Mouse (Mus musculus): Measurements from ENCODE around the gene Fam53b. TPM values are rescaled to one million over a fixed set of nuclear protein-coding genes. Genes with fewer than 3 reads are reported as not detected.
A peak's percentile ranks its signal among the peaks of the same experiment; 100 is the strongest.

Fam53b gene
- total and polyA plus RNA-seq, 2 experiments from 2014 or later, result 9.4 to 17.3 TPM

- Histone ChIP-seq H3K4me1 (ENCODE audit: insufficient read depth, low read length) (peaks cover 7% of the 10 kb centered on the region; the same call in 1 of the 2 replicates), H3K4me2 (ENCODE audit: low read depth, low read length, poor library complexity, severe bottlenecking) (no peak overlapping the region), H3K9ac (replicated peaks; ENCODE audit: low read length, poor library complexity, severe bottlenecking) (no peak overlapping the region), H3K36me3 (ENCODE audit: insufficient read depth, low read length) (no peaks in the 10 kb centered on the region), H3K27ac (ENCODE audit: low read depth, low read length) (no peak overlapping the region), H3K27me3 (ENCODE audit: insufficient read depth, low read length) (no peaks in the 10 kb centered on the region), H3K4me3 (ENCODE audit: low read depth, low read length) (no peak overlapping the region), H3K9me3 (ENCODE audit: low read length) (no peaks in the 10 kb centered on the region)
- DNase-seq (ENCODE audit: low spot score) (no peak), ATAC-seq (ENCODE audit: low FRiP score) (no peak)
- TF ChIP-seq CTCF (IDR thresholded peaks at IDR 0.05), result no peak
- 84% methylated on average over 12 of the region's 12 CpGs for WGBS
Observed at GRCm38 (mm10) chr7:132768498-132769344, 45.0 kb downstream of the Fam53b start.

DNA sequence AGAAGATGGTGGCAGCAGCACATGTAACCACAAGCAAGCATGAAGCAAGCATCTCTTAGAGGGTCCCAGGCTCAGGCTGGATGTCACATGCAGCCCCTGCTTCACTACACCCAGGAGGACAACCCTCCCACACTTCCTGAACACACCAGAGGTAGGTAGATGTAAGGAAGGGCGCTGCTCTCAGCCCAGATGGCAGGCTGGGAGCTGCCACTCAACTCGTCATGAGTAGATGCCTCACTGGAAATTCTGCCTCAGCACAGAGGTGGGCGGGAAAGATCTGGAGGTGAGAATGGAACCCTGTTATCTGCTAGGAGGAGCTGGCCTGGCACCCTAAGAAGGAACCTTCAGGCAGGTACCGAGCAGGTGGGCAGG lies 45.7 kb downstream of the Fam53b start:
- H3K9me3 ChIP-seq (ENCODE audit: low read length), result no peaks in the 10 kb centered on the region
- H3K9ac ChIP-seq (replicated peaks; ENCODE audit: low read length, poor library complexity, severe bottlenecking), result no peak overlapping the region
- ATAC-seq (ENCODE audit: low FRiP score) (no peak), DNase-seq (ENCODE audit: low spot score) (no peak)
- H3K4me2 ChIP-seq (ENCODE audit: low read depth, low read length, poor library complexity, severe bottlenecking), result no peak overlapping the region
- peaks cover 7% of the 10 kb centered on the region; the same call in 1 of the 2 replicates for H3K4me1 ChIP-seq (ENCODE audit: insufficient read depth, low read length)
- no peak for TF ChIP-seq CTCF (IDR thresholded peaks at IDR 0.05)
- no peaks in the 10 kb centered on the region for H3K27me3 ChIP-seq (ENCODE audit: insufficient read depth, low read length)
- WGBS, result 88% methylated on average over 4 of the region's 4 CpGs
- H3K27ac ChIP-seq (ENCODE audit: low read depth, low read length), result no peak overlapping the region
- no peak overlapping the region for H3K4me3 ChIP-seq (ENCODE audit: low read depth, low read length)
- H3K36me3 ChIP-seq (ENCODE audit: insufficient read depth, low read length), result no peaks in the 10 kb centered on the region

- H3K27ac ChIP-seq (ENCODE audit: low read depth, low read length), result no peak overlapping the region
- H3K27me3 ChIP-seq (ENCODE audit: insufficient read depth, low read length), result no peaks in the 10 kb centered on the region
- 32% methylated on average over 12 of the region's 12 CpGs for WGBS
- no peak overlapping the region for H3K4me2 ChIP-seq (ENCODE audit: low read depth, low read length, poor library complexity, severe bottlenecking)
- H3K9me3 ChIP-seq (ENCODE audit: low read length), result no peaks in the 10 kb centered on the region
- no peaks in the 10 kb centered on the region for H3K36me3 ChIP-seq (ENCODE audit: insufficient read depth, low read length)
- no peak for TF ChIP-seq CTCF (IDR thresholded peaks at IDR 0.05)
- DNase-seq (ENCODE audit: low spot score), result peak; percentile 54
- ATAC-seq (ENCODE audit: low FRiP score), result no peak
- no peak overlapping the region for H3K9ac ChIP-seq (replicated peaks; ENCODE audit: low read length, poor library complexity, severe bottlenecking)
- H3K4me1 ChIP-seq (ENCODE audit: insufficient read depth, low read length), result peaks cover 7% of the 10 kb centered on the region; the same call in 1 of the 2 replicates
- no peak overlapping the region for H3K4me3 ChIP-seq (ENCODE audit: low read depth, low read length)
Observed at GRCm38 (mm10) chr7:132767233-132767998, 46.3 kb downstream of the Fam53b start.

DNA sequence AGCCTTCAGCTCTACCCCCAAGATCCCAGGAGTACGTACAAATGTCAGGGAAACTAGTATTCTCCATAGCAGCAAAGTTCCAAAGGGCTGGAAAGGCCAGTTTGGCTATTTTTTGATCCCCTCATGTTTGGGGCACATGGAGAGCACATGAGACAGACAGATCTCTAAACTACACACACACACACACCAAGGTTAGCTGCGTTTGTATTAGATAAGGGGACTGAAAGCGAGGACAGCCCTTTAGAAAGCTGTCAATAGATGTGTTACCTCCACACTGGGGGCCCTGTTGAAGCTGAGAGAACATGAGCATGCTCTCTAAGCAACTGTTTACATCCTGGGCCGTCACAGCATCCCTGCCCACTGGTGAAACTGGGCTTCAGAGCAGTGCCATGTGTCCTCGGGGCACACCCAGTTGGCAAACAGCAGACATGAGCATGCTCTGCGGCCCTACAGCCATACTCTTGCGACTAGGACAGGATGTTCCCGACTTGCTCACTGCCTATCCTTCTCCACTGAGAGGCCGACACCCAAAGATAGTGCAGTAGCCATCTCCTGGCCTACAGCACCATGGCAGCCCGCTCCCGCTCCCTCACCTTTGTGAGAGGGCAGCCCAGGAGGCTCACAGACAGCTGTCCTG lies 47.3 kb downstream of the Fam53b start:
- peaks cover 3% of the 10 kb centered on the region; the same call in 1 of the 2 replicates for H3K4me1 ChIP-seq (ENCODE audit: insufficient read depth, low read length)
- no peak overlapping the region for H3K4me3 ChIP-seq (ENCODE audit: low read depth, low read length)
- DNase-seq (ENCODE audit: low spot score) (no peak), ATAC-seq (ENCODE audit: low FRiP score) (no peak)
- WGBS, result 90% methylated on average over 11 of the region's 11 CpGs
- H3K27me3 ChIP-seq (ENCODE audit: insufficient read depth, low read length), result no peaks in the 10 kb centered on the region
- H3K4me2 ChIP-seq (ENCODE audit: low read depth, low read length, poor library complexity, severe bottlenecking), result no peak overlapping the region
- TF ChIP-seq CTCF (IDR thresholded peaks at IDR 0.05), result no peak
- no peaks in the 10 kb centered on the region for H3K9me3 ChIP-seq (ENCODE audit: low read length)
- H3K27ac ChIP-seq (ENCODE audit: low read depth, low read length), result no peak overlapping the region
- H3K36me3 ChIP-seq (ENCODE audit: insufficient read depth, low read length), result no peaks in the 10 kb centered on the region
- no peak overlapping the region for H3K9ac ChIP-seq (replicated peaks; ENCODE audit: low read length, poor library complexity, severe bottlenecking)

- no peaks in the 10 kb centered on the region for H3K36me3 ChIP-seq (ENCODE audit: insufficient read depth, low read length)
- no peak overlapping the region for H3K9ac ChIP-seq (replicated peaks; ENCODE audit: low read length, poor library complexity, severe bottlenecking)
- peaks cover 3% of the 10 kb centered on the region; the same call in 1 of the 2 replicates for H3K4me1 ChIP-seq (ENCODE audit: insufficient read depth, low read length)
- H3K27ac ChIP-seq (ENCODE audit: low read depth, low read length), result no peak overlapping the region
- DNase-seq (ENCODE audit: low spot score), result no peak
- no peak overlapping the region for H3K4me2 ChIP-seq (ENCODE audit: low read depth, low read length, poor library complexity, severe bottlenecking)
- no peaks in the 10 kb centered on the region for H3K9me3 ChIP-seq (ENCODE audit: low read length)
- no peak for ATAC-seq (ENCODE audit: low FRiP score)
- H3K4me3 ChIP-seq (ENCODE audit: low read depth, low read length), result no peak overlapping the region
- no peak for TF ChIP-seq CTCF (IDR thresholded peaks at IDR 0.05)
- WGBS, result 93% methylated on average over 3 of the region's 3 CpGs
- H3K27me3 ChIP-seq (ENCODE audit: insufficient read depth, low read length), result no peaks in the 10 kb centered on the region
Observed at GRCm38 (mm10) chr7:132765629-132766186, 48.0 kb downstream of the Fam53b start.
